Mouse (Mus musculus) CH12.LX (cell line): ENCODE measurements around the gene Chmp5. TPM values are rescaled to one million over a fixed set of nuclear protein-coding genes. Genes with fewer than 3 reads are reported as not detected.

Source experiments
- DNase-seq: peaks from one replicate; pipeline ENCODE4 v3.0.0-alpha.2; 2013; ENCODE audit errors: extremely low read depth
- H3K27ac ChIP-seq: 2 replicates; pipeline ENCODE4 v1.5.1; 2012; ENCODE audit warnings: low read depth, mild to moderate bottlenecking, control low read depth, moderate library complexity; ENCODE audit not compliant: insufficient read depth
- H3K27me3 ChIP-seq: replicated peaks from 2 replicates; pipeline ENCODE3; 2012; ENCODE audit warnings: inconsistent platforms
- H3K36me3 ChIP-seq, 2 experiments: replicated peaks in 1 of 2; 2 replicates each; pipeline versions ENCODE3 to v1.6.1; 2012; ENCODE audit warnings: inconsistent platforms in 1 of 2, low read length in 1 of 2, mild to moderate bottlenecking in 1 of 2, mixed read lengths in 1 of 2, moderate library complexity in 1 of 2; ENCODE audit not compliant: control insufficient read depth in 1 of 2, insufficient read depth in 1 of 2
- H3K4me1 ChIP-seq, 2 experiments: 2 replicates each; pipeline ENCODE4 v1.6.1; 2012; ENCODE audit warnings: inconsistent platforms in 1 of 2, moderate library complexity in 1 of 2; ENCODE audit not compliant: insufficient read depth in 2 of 2, control insufficient read depth in 1 of 2
- H3K4me2 ChIP-seq: 2 replicates; pipeline ENCODE4 v1.6.1; 2012; ENCODE audit warnings: low read depth, mild to moderate bottlenecking, control low read depth; ENCODE audit not compliant: poor library complexity, insufficient read depth, severe bottlenecking
- H3K4me3 ChIP-seq, 3 experiments: fragments of 150-350 bp in 1 of 3; sonication (generic) in 1 of 3; replicated peaks in 1 of 3; 2 replicates each; pipeline versions ENCODE3 to v1.5.1; 2011 to 2012; ENCODE audit warnings: low read depth in 2 of 3, low read length in 2 of 3, mild to moderate bottlenecking in 2 of 3, moderate library complexity in 2 of 3, control low read depth in 1 of 3, improper control_type of control experiment in 1 of 3, inconsistent platforms in 1 of 3, mixed read lengths in 1 of 3; ENCODE audit not compliant: poor library complexity in 1 of 3
- H3K79me2 ChIP-seq: replicated peaks from 2 replicates; pipeline ENCODE4 v1.6.1; 2012; ENCODE audit warnings: mild to moderate bottlenecking, moderate library complexity; ENCODE audit not compliant: control insufficient read depth, poor library complexity, insufficient read depth, severe bottlenecking; ENCODE audit errors: extremely low read depth
- H3K9ac ChIP-seq: 2 replicates; pipeline ENCODE4 v1.6.1; 2012; ENCODE audit warnings: low read depth, mild to moderate bottlenecking, control low read depth, moderate library complexity; ENCODE audit not compliant: insufficient read depth
- H3K9me3 ChIP-seq: replicated peaks from 2 replicates; pipeline ENCODE3; 2012; ENCODE audit warnings: low read length, inconsistent platforms, mixed read lengths
- BHLHE40 ChIP-seq: IDR thresholded peaks from 2 replicates; pipeline ENCODE4 v1.6.1; 2011; ENCODE audit warnings: mild to moderate bottlenecking, low read depth, low read length, improper control_type of control experiment
- CHD1 ChIP-seq: IDR thresholded peaks from 2 replicates; pipeline ENCODE4 v1.6.1; 2012; ENCODE audit warnings: low read depth, low read length, improper control_type of control experiment, inconsistent platforms
- CTCF ChIP-seq, 2 experiments: IDR thresholded peaks in 1 of 2; conservative IDR thresholded peaks in 1 of 2; 2 replicates each; pipeline ENCODE4 v1.5.1; 2011 to 2012; ENCODE audit warnings: low read depth in 2 of 2, low read length in 2 of 2, improper control_type of control experiment in 1 of 2, inconsistent platforms in 1 of 2, mild to moderate bottlenecking in 1 of 2, moderate library complexity in 1 of 2
- E2F4 ChIP-seq: IDR thresholded peaks from 2 replicates; pipeline ENCODE4 v1.6.1; 2011; ENCODE audit warnings: low read depth, low read length, improper control_type of control experiment; ENCODE audit not compliant: insufficient replicate concordance
- EP300 ChIP-seq: IDR thresholded peaks from 2 replicates; pipeline ENCODE4 v1.6.1; 2011; ENCODE audit warnings: low read length, improper control_type of control experiment
- ETS1 ChIP-seq: conservative IDR thresholded peaks from 2 replicates; pipeline ENCODE4 v1.6.1; 2012; ENCODE audit warnings: low read depth, mild to moderate bottlenecking, inconsistent platforms, low read length, improper control_type of control experiment, moderate library complexity
- GABPA ChIP-seq: IDR thresholded peaks from 2 replicates; pipeline ENCODE4 v1.6.1; 2012; ENCODE audit warnings: low read depth, low read length, improper control_type of control experiment, inconsistent platforms; ENCODE audit not compliant: insufficient replicate concordance
- HCFC1 ChIP-seq: IDR thresholded peaks from 2 replicates; pipeline ENCODE4 v1.6.1; 2012; ENCODE audit warnings: low read depth, mild to moderate bottlenecking, inconsistent platforms, low read length, improper control_type of control experiment
- IRF4 ChIP-seq: IDR thresholded peaks from 2 replicates; pipeline ENCODE4 v1.6.1; 2014; ENCODE audit warnings: low read depth, mild to moderate bottlenecking, inconsistent platforms, low read length, improper control_type of control experiment
- JUN ChIP-seq: IDR thresholded peaks from 2 replicates; pipeline ENCODE4 v1.6.1; 2011; ENCODE audit warnings: low read depth, mild to moderate bottlenecking, low read length, improper control_type of control experiment, moderate library complexity; ENCODE audit not compliant: insufficient read depth
- MAX ChIP-seq: IDR thresholded peaks from 2 replicates; pipeline ENCODE4 v1.6.1; 2011; ENCODE audit warnings: low read length, improper control_type of control experiment
- MAZ ChIP-seq: IDR thresholded peaks from 2 replicates; pipeline ENCODE4 v1.6.1; 2012; ENCODE audit warnings: low read depth, mild to moderate bottlenecking, inconsistent platforms, low read length, improper control_type of control experiment, moderate library complexity
- NELFE ChIP-seq: IDR thresholded peaks from 2 replicates; pipeline ENCODE4 v1.6.1; 2011; ENCODE audit warnings: low read depth, low read length, improper control_type of control experiment
- NRF1 ChIP-seq: IDR thresholded peaks from 2 replicates; pipeline ENCODE4 v1.6.1; 2014; ENCODE audit warnings: low read depth, mild to moderate bottlenecking, inconsistent platforms, low read length, improper control_type of control experiment, moderate library complexity
- PAX5 ChIP-seq: IDR thresholded peaks from 2 replicates; pipeline ENCODE4 v1.6.1; 2012; ENCODE audit warnings: low read length, inconsistent platforms, mixed read lengths
- POLR2A ChIP-seq: IDR thresholded peaks from 2 replicates; pipeline ENCODE4 v1.6.1; 2011; ENCODE audit warnings: low read depth, mild to moderate bottlenecking, improper control_type of control experiment, low read length
- POLR2AphosphoS2 ChIP-seq: IDR thresholded peaks from 2 replicates; pipeline ENCODE4 v1.6.1; 2011; ENCODE audit warnings: low read depth, low read length, improper control_type of control experiment
- RCOR1 ChIP-seq: conservative IDR thresholded peaks from 2 replicates; pipeline ENCODE4 v1.6.1; 2012; ENCODE audit warnings: low read depth, mild to moderate bottlenecking, inconsistent platforms, low read length, improper control_type of control experiment
- SIN3A ChIP-seq: IDR thresholded peaks from 2 replicates; pipeline ENCODE4 v1.6.1; 2012; ENCODE audit warnings: low read length, improper control_type of control experiment, inconsistent platforms
- TCF12 ChIP-seq: IDR thresholded peaks from 2 replicates; pipeline ENCODE4 v1.6.1; 2014; ENCODE audit warnings: low read depth, mild to moderate bottlenecking, inconsistent platforms, low read length, improper control_type of control experiment
- UBTF ChIP-seq: IDR thresholded peaks from 2 replicates; pipeline ENCODE4 v1.6.1; 2012; ENCODE audit warnings: low read depth, mild to moderate bottlenecking, inconsistent platforms, low read length, improper control_type of control experiment, moderate library complexity
- ZKSCAN1 ChIP-seq: IDR thresholded peaks from 2 replicates; pipeline ENCODE4 v1.6.1; 2012; ENCODE audit warnings: low read depth, inconsistent platforms, low read length, improper control_type of control experiment, borderline replicate concordance
- ZNF384 ChIP-seq: IDR thresholded peaks from 2 replicates; pipeline ENCODE4 v1.6.1; 2012; ENCODE audit warnings: low read depth, low read length, improper control_type of control experiment, inconsistent platforms
- dilution Hi-C: fragments of 300-500 bp; cut with MboI; formaldehyde crosslinking; loops from 2 replicates; pipeline ENCODE4 v1.14.3; 2020; ENCODE audit warnings: low sequenced_read_pairs; ENCODE audit not compliant: extremely low pct_unique_long_range_greater_than_20kb, extremely low pct_ligation_motif_present
- in situ Hi-C: fragments of 300-500 bp; cut with MboI; formaldehyde crosslinking; loops from 3 replicates; pipeline ENCODE4 v1.14.3; 2019; ENCODE audit warnings: low sequenced_read_pairs, low pct_ligation_motif_present, low pct_unique_long_range_greater_than_20kb, mixed read lengths
- polyA plus RNA-seq: library from polyadenylated mRNA; unstranded; fragments of >175 nt; gene quantifications from 2 replicates; pipeline ENCODE4 v1.2.1, GENCODE M21; 2012; ENCODE audit warnings: low read depth; ENCODE audit not compliant: insufficient read length
- total RNA-seq, 2 experiments: library from RNA; depleted of rRNA; stranded (reverse); fragments of 300-350 nt in 1 of 2; fragments of >200 nt in 1 of 2; gene quantifications; 2 replicates each; pipeline ENCODE4 v1.2.3; 2012 to 2014

Gene Chmp5
- total and polyA plus RNA-seq, 3 experiments = 45.9 to 86.7 (median 53.0) TPM

DNA sequence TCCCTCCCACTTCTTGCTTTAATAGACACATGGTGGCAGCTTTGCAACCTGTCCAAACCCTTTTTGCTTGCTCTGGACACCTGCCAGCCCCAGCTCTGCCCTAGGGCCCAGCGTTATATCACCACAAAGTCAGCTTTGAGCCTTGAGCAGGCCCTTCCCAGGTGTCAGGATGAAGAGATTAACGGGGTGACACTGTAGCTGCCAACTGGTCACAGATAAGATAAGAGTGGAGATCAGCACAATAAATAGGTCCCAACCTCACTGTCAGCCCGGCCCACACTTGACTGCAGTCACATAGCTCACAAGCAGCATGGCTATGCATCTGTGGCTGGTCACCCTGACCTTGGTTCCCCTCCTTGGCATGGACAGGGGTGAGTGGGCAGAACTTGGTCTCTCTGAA lies 28.4 kb upstream of the Chmp5 start, which contains the start of gene Spink4:
TSS of gene Spink4 (plus strand) at position 268 of the 400 bp plus-strand sequence.
- dilution Hi-C loops = no loop called here
- in situ Hi-C loops = no loop called here
- Histone ChIP-seq H3K4me2 (no peak within 1 kb of the TSS), H3K4me1 (no peaks in the 10 kb centered on the region), H3K27ac (no peak within 1 kb of the TSS), H3K9me3 (peaks cover 3% of the 10 kb centered on the region), H3K36me3 (no peaks in the 10 kb centered on the region), H3K27me3 (peaks cover 1% of the 10 kb centered on the region), H3K9ac (no peak within 1 kb of the TSS), H3K79me2 (no peaks in the 10 kb centered on the region), H3K4me3 (no peak within 1 kb of the TSS)
- DNase-seq = no peak
- TF ChIP-seq PAX5 (no peak), CHD1 (no peak), TCF12 (no peak), HCFC1 (no peak), E2F4 (no peak), MAZ (no peak), BHLHE40 (no peak), SIN3A (no peak), NELFE (no peak), MAX (no peak), IRF4 (no peak), POLR2AphosphoS2 (no peak), RCOR1 (no peak), ZKSCAN1 (no peak), NRF1 (no peak), ZNF384 (no peak)

DNA sequence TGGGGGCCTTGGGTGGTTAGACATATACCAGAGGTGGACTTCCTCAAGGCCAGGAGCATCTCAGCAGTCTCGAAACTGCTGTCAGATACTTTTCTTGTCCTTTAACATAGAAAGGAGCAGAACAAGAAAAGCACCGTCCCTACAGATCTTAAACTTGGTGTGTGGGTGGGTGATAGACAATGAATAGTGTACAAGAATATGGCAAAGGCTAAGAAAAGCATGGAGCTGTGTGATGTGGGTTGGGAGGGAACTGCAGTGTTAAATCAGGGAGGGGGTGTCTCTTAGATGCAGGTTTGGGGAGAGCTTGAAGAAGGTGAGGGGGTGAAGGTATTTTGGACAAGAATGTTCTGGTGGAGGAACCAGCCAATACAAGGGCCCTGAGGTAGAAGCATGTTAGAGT lies 27.6 kb upstream of the Chmp5 start:
- Histone ChIP-seq H3K4me1 (no peaks in the 10 kb centered on the region), H3K27me3 (peaks cover 1% of the 10 kb centered on the region), H3K27ac (no peak overlapping the region), H3K9me3 (peaks cover 3% of the 10 kb centered on the region), H3K9ac (no peak overlapping the region), H3K79me2 (no peaks in the 10 kb centered on the region), H3K36me3 (no peaks in the 10 kb centered on the region), H3K4me3 (no peak overlapping the region), H3K4me2 (no peak overlapping the region)
- TF ChIP-seq MAX (no peak), CTCF (conservative IDR thresholded peaks at IDR 0.05 in 1 of 2, IDR thresholded peaks at IDR 0.05 in 1 of 2; ENCODE audit: low read depth in 2 of 2, low read length in 2 of 2) (no peak), BHLHE40 (no peak), ZKSCAN1 (no peak), JUN (no peak), ETS1 (no peak), POLR2AphosphoS2 (no peak), EP300 (no peak), HCFC1 (no peak), PAX5 (no peak), NRF1 (no peak), GABPA (no peak), POLR2A (no peak), UBTF (no peak)
- in situ Hi-C loops (no loop called here), dilution Hi-C loops (no loop called here)
- DNase-seq = no peak
